20 mouse cellular contexts compared by ENCODE assay signal in the genomic region with DNA sequence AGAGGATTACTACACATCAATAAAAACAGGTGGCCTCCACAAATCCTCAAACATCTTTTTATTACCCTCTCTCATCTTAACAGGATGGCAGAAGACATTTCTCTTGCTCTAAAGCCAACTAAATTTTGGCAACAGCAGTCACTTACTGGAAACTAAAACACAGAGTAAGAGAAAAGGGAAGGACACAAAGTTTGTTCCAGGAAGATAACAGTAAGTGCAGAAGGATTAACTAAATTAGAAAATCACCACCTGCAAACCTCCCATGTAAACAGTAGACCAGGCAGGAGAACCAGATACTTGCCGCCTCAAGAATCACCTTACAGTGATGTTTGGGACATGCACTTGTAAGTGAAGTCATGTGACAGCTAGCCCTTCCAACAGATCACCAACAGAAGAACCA. TPM values are rescaled to one million over a fixed set of nuclear protein-coding genes. Genes with fewer than 3 reads are reported as not detected.
A peak's percentile ranks its signal among the peaks of the same experiment; 100 is the strongest.
DNase-seq lines count a peak whose midpoint lies in the region; ATAC-seq and TF ChIP-seq lines count a peak whose summit lies in the region.
"Had no signal": no experiment of that assay in that cellular context is flagged by ENCODE, and none has a peak within 500 bp of the region (broad histone marks: within the 10 kb centered on the region; RNA-seq: fewer than 3 reads in every experiment).

No protein-coding gene starts in this region.

- DNase-seq in MEL (ENCODE audit: low read depth, low spot score) = peak; percentile 69
- DNase-seq in adipocyte (ENCODE audit: low spot score) = peak; percentile 24
- no peak for DNase-seq in layer of hippocampus, adult 18-20 months (ENCODE audit: low spot score in 2 of 2)
- DNase-seq in cerebellum, postnatal 10 days = no peak
- DNase-seq: cerebellum, adult 11 months; cerebellum, adult 18-20 months; cerebellum, adult 9-10 months; cerebellum, postnatal 14 days; cerebellum, postnatal 36 days; embryo, embryonic 11 days; forebrain, postnatal 0 days had no signal

- H3K36me3 ChIP-seq in MEL (ENCODE audit: control insufficient read depth in 1 of 2, insufficient read depth in 2 of 2, low read length in 2 of 2) = peaks cover 5 to 44% of the 10 kb centered on the region in 2 experiments; a peak in 3 of 4 replicates
- no peaks in the 10 kb centered on the region for H3K36me3 ChIP-seq in forebrain, embryonic 16.5 days (ENCODE audit: control insufficient read depth, insufficient read depth)
- H3K36me3 ChIP-seq: embryonic facial prominence, embryonic 13.5 days; embryonic facial prominence, embryonic 15.5 days; forebrain, embryonic 12.5 days had no signal

- peak overlapping the region; percentile 27; the same call in 1 of the 2 replicates for H3K27ac ChIP-seq in MEL (ENCODE audit: control insufficient read depth, low read depth, low read length)
- H3K27ac ChIP-seq in forebrain, embryonic 16.5 days (ENCODE audit: low read length) = no peak overlapping the region
- H3K27ac ChIP-seq: embryonic facial prominence, embryonic 13.5 days; embryonic facial prominence, embryonic 15.5 days; forebrain, embryonic 10.5 days; forebrain, embryonic 12.5 days had no signal

- TF ChIP-seq POLR2A in MEL (IDR thresholded peaks at IDR 0.05; ENCODE audit: control insufficient read depth in 1 of 2, insufficient read depth in 1 of 2, low read depth in 1 of 2, low read length in 2 of 2, poor library complexity in 1 of 2) = no peak

- no peak overlapping the region for H3K4me2 ChIP-seq in forebrain, embryonic 16.5 days (ENCODE audit: low read length)
- H3K4me2 ChIP-seq: embryonic facial prominence, embryonic 13.5 days; embryonic facial prominence, embryonic 15.5 days; forebrain, embryonic 12.5 days had no signal

- TF ChIP-seq RAD21 in MEL (IDR thresholded peaks at IDR 0.05; ENCODE audit: low read depth, low read length) = no peak

- no peak overlapping the region for H3K9ac ChIP-seq in MEL (ENCODE audit: control insufficient read depth, low read depth, low read length, poor library complexity, severe bottlenecking)
- H3K9ac ChIP-seq in forebrain, embryonic 16.5 days (replicated peaks; ENCODE audit: low read depth, low read length) = no peak overlapping the region
- H3K9ac ChIP-seq: embryonic facial prominence, embryonic 13.5 days; embryonic facial prominence, embryonic 15.5 days; forebrain, embryonic 12.5 days; forebrain, postnatal 0 days had no signal

- H3K4me1 ChIP-seq in MEL (ENCODE audit: control insufficient read depth in 1 of 2, insufficient read depth in 2 of 2, low read length in 2 of 2) = peaks cover 15 to 21% of the 10 kb centered on the region in 2 experiments
- H3K4me1 ChIP-seq in forebrain, embryonic 16.5 days (replicated peaks; ENCODE audit: control insufficient read depth, insufficient read depth, low read length) = peaks cover 26% of the 10 kb centered on the region

- WGBS in forebrain, embryonic 16.5 days = 86% methylated on average over 1 of the region's 1 CpGs

- peak; percentile 66 to 71 for TF ChIP-seq EP300 in MEL (IDR thresholded peaks at IDR 0.05; ENCODE audit: low read depth in 1 of 2, low read length in 2 of 2)

- no peak for ATAC-seq in forebrain, embryonic 16.5 days
- ATAC-seq: activated CD4-positive, CD25-positive, alpha-beta regulatory T cell, adult 4 months; forebrain, embryonic 14.5 days; forebrain, postnatal 0 days; Patski had no signal

- H3K79me2 ChIP-seq in MEL (ENCODE audit: control insufficient read depth, insufficient read depth, low read length, poor library complexity) = peaks cover 43% of the 10 kb centered on the region

- no peaks in the 10 kb centered on the region for H3K27me3 ChIP-seq in MEL (ENCODE audit: control insufficient read depth in 1 of 2, insufficient read depth in 2 of 2, low read length in 2 of 2)
- no peaks in the 10 kb centered on the region for H3K27me3 ChIP-seq in forebrain, embryonic 16.5 days (replicated peaks; ENCODE audit: control insufficient read depth, insufficient read depth, low read length)
- H3K27me3 ChIP-seq: embryonic facial prominence, embryonic 13.5 days; embryonic facial prominence, embryonic 15.5 days; forebrain, embryonic 12.5 days; Patski had no signal

- no peak for TF ChIP-seq CTCF in MEL (IDR thresholded peaks at IDR 0.05 in 2 of 3, conservative IDR thresholded peaks at IDR 0.05 in 1 of 3; ENCODE audit: control insufficient read depth in 1 of 3, insufficient read depth in 1 of 3, low read depth in 2 of 3, low read length in 3 of 3, poor library complexity in 1 of 3, severe bottlenecking in 1 of 3)

- no peaks in the 10 kb centered on the region for H3K9me3 ChIP-seq in MEL (replicated peaks; ENCODE audit: insufficient read depth, low read length)
- no peaks in the 10 kb centered on the region for H3K9me3 ChIP-seq in forebrain, embryonic 16.5 days (ENCODE audit: control insufficient read depth, low read length)
- H3K9me3 ChIP-seq: embryonic facial prominence, embryonic 13.5 days; embryonic facial prominence, embryonic 15.5 days; forebrain, embryonic 10.5 days; forebrain, embryonic 12.5 days had no signal

- H3K4me3 ChIP-seq in MEL (ENCODE audit: control insufficient read depth in 1 of 2, insufficient read depth in 1 of 2, low read depth in 2 of 2, low read length in 2 of 2) = no peak overlapping the region
- no peak overlapping the region for H3K4me3 ChIP-seq in forebrain, embryonic 16.5 days (replicated peaks; ENCODE audit: low read length)
- H3K4me3 ChIP-seq: embryonic facial prominence, embryonic 13.5 days; embryonic facial prominence, embryonic 15.5 days; erythroblast, embryonic 14.5 days; forebrain, embryonic 10.5 days; forebrain, embryonic 12.5 days had no signal

TF ChIP-seq in MEL, 35 proteins besides CTCF, POLR2A, EP300 and RAD21:
- TF ChIP-seq SMC3 (IDR thresholded peaks at IDR 0.05; ENCODE audit: low read depth, low read length) (no peak), MEF2A (IDR thresholded peaks at IDR 0.05; ENCODE audit: extremely low read depth, insufficient replicate concordance, low read depth, low read length, poor library complexity, severe bottlenecking) (no peak), MAFK (IDR thresholded peaks at IDR 0.05; ENCODE audit: borderline replicate concordance, low read depth, low read length) (no peak), HCFC1 (IDR thresholded peaks at IDR 0.05; ENCODE audit: low read depth, low read length) (no peak), BHLHE40 (IDR thresholded peaks at IDR 0.05; ENCODE audit: borderline replicate concordance, low read depth, low read length) (no peak), CHD1 (IDR thresholded peaks at IDR 0.05; ENCODE audit: low read depth, low read length) (no peak), RCOR1 (IDR thresholded peaks at IDR 0.05; ENCODE audit: low read depth, low read length) (peak; percentile 26; the same call in 1 of the 2 replicates), MYB (IDR thresholded peaks at IDR 0.05; ENCODE audit: low read depth, low read length) (no peak), TCF12 (IDR thresholded peaks at IDR 0.05; ENCODE audit: low read depth, low read length) (peak; percentile 65; the same call in 1 of the 2 replicates), MXI1 (IDR thresholded peaks at IDR 0.05; ENCODE audit: low read depth, low read length) (0 out of 2 replicates have a peak, but pooled peaks have one; percentile 21), TBP (IDR thresholded peaks at IDR 0.05; ENCODE audit: low read depth, low read length) (no peak), GABPA (IDR thresholded peaks at IDR 0.05; ENCODE audit: low read depth, low read length) (no peak), KAT2A (conservative IDR thresholded peaks at IDR 0.05; ENCODE audit: low read depth, low read length) (no peak), NELFE (IDR thresholded peaks at IDR 0.05; ENCODE audit: low read depth, low read length) (no peak), ZKSCAN1 (IDR thresholded peaks at IDR 0.05; ENCODE audit: low read depth, low read length) (no peak), POLR2AphosphoS2 (IDR thresholded peaks at IDR 0.05; ENCODE audit: low read length) (no peak), NRF1 (IDR thresholded peaks at IDR 0.05; ENCODE audit: insufficient read depth, low read depth, low read length, poor library complexity, severe bottlenecking) (no peak), ZC3H11A (IDR thresholded peaks at IDR 0.05; ENCODE audit: low read depth, low read length) (no peak), UBTF (IDR thresholded peaks at IDR 0.05; ENCODE audit: borderline replicate concordance, insufficient read depth, low read depth, low read length) (no peak), USF1 (IDR thresholded peaks at IDR 0.05; ENCODE audit: low read depth, low read length) (peak; percentile 57), ZNF384 (IDR thresholded peaks at IDR 0.05; ENCODE audit: low read depth, low read length) (no peak), TAL1 (IDR thresholded peaks at IDR 0.05; ENCODE audit: low read length) (peak; percentile 25), ELF1 (IDR thresholded peaks at IDR 0.05; ENCODE audit: low read depth, low read length) (no peak), SIN3A (IDR thresholded peaks at IDR 0.05; ENCODE audit: low read length) (no peak; the same call in 1 of the 2 replicates), E2F4 (IDR thresholded peaks at IDR 0.05; ENCODE audit: borderline replicate concordance, low read depth, low read length) (no peak), ZMIZ1 (IDR thresholded peaks at IDR 0.05; ENCODE audit: low read depth, low read length) (no peak), USF2 (IDR thresholded peaks at IDR 0.05; ENCODE audit: borderline replicate concordance in 1 of 2, insufficient read depth in 1 of 2, low read depth in 1 of 2, low read length in 2 of 2) (no peak), CHD2 (IDR thresholded peaks at IDR 0.05; ENCODE audit: low read length) (no peak), GATA1 (IDR thresholded peaks at IDR 0.05; ENCODE audit: low read depth, low read length) (peak; percentile 62; the same call in 1 of the 2 replicates), MAX (IDR thresholded peaks at IDR 0.05; ENCODE audit: low read length) (no peak), POLR2AphosphoS5 (IDR thresholded peaks at IDR 0.05; ENCODE audit: borderline replicate concordance, low read depth, low read length) (no peak), MYC (IDR thresholded peaks at IDR 0.05; ENCODE audit: low read depth, low read length) (no peak), ETS1 (IDR thresholded peaks at IDR 0.05; ENCODE audit: low read depth, low read length) (no peak), JUND (IDR thresholded peaks at IDR 0.05; ENCODE audit: low read depth, low read length) (no peak), MAZ (IDR thresholded peaks at IDR 0.05; ENCODE audit: low read depth, low read length) (no peak)

RNA-seq across cellular contexts. Expression of gene Uxs1, which starts 5.8 kb away (rescaled TPM):
- total RNA-seq in MEL (2012; rRNA removed) = 16.7 and 16.9 TPM in 2 replicates
- polyA plus RNA-seq in MEL (2012; ENCODE audit: insufficient read depth in 1 of 2, insufficient read length in 2 of 2, low read depth in 1 of 2, low replicate concordance in 2 of 2, missing spikeins in 1 of 2) = 10 to 100 TPM in 1 of 2 experiments, not detected in 1; 26.2 TPM
- 10 to 100 TPM; 46.6 to 51.1 TPM for total RNA-seq in layer of hippocampus, adult 18-20 months (2021)
- polyA plus RNA-seq in forebrain, embryonic 16.5 days (2015; fragmentation: Nextera tagmentation; extraction: Ambion mirVana) = 20.0 and 20.4 TPM in 2 replicates

Comparison
In these comparisons a context has a peak if more than half of its experiments do, and no peak if none do; other contexts are left out.
1. DNase-seq: peak in MEL (single experiment) and adipocyte (single experiment); none in layer of hippocampus, adult 18-20 months (0 of 2) and cerebellum, postnatal 10 days (0 of 2).